Mouse (Mus musculus): ENCODE measurements around the gene Mmrn2. TPM values are rescaled to one million over a fixed set of nuclear protein-coding genes. Genes with fewer than 3 reads are reported as not detected.

Gene Mmrn2
- polyA plus RNA-seq, 1 experiment from 2014 or later: 8.2 TPM

GRCm38 (mm10) chr14:34429069-34429468 lies 53.8 kb downstream of the Mmrn2 start:
- Histone ChIP-seq H3K4me1 (ENCODE audit: control insufficient read depth, insufficient read depth, low read length) (no peaks in the 10 kb centered on the region), H3K4me2 (ENCODE audit: low read depth, low read length) (no peak overlapping the region), H3K27ac (replicated peaks; ENCODE audit: low read depth, low read length) (no peak overlapping the region), H3K36me3 (ENCODE audit: control insufficient read depth, insufficient read depth, low read length) (peaks cover 81% of the 10 kb centered on the region), H3K4me3 (ENCODE audit: low read depth, low read length) (no peak overlapping the region), H3K27me3 (replicated peaks; ENCODE audit: control insufficient read depth, insufficient read depth, low read length) (no peaks in the 10 kb centered on the region), H3K9me3 (ENCODE audit: control insufficient read depth, low read length) (no peaks in the 10 kb centered on the region), H3K9ac (ENCODE audit: low read depth, low read length) (no peak overlapping the region)
- WGBS: 78% methylated on average over 1 of the region's 1 CpGs
- DNase-seq (ENCODE audit: low spot score): no peak
- no peak for ATAC-seq (ENCODE audit: low read depth)

- ATAC-seq (ENCODE audit: low read depth): no peak
- 86% methylated on average over 3 of the region's 3 CpGs for WGBS
- peaks cover 60% of the 10 kb centered on the region for H3K36me3 ChIP-seq (ENCODE audit: control insufficient read depth, insufficient read depth, low read length)
Observed at GRCm38 (mm10) chr14:34440526-34441066, 65.3 kb downstream of the Mmrn2 start.

GRCm38 (mm10) chr14:34442531-34442930 lies 67.3 kb downstream of the Mmrn2 start:
- Histone ChIP-seq H3K27ac (replicated peaks; ENCODE audit: low read depth, low read length) (peak overlapping the region; percentile 39; the same call in 1 of the 2 replicates), H3K4me3 (ENCODE audit: low read depth, low read length) (no peak overlapping the region), H3K36me3 (ENCODE audit: control insufficient read depth, insufficient read depth, low read length) (peaks cover 62% of the 10 kb centered on the region), H3K4me2 (ENCODE audit: low read depth, low read length) (no peak overlapping the region), H3K27me3 (replicated peaks; ENCODE audit: control insufficient read depth, insufficient read depth, low read length) (no peaks in the 10 kb centered on the region), H3K9me3 (ENCODE audit: control insufficient read depth, low read length) (no peaks in the 10 kb centered on the region), H3K9ac (ENCODE audit: low read depth, low read length) (no peak overlapping the region), H3K4me1 (ENCODE audit: control insufficient read depth, insufficient read depth, low read length) (no peaks in the 10 kb centered on the region; the same call in 1 of the 2 replicates)
- ATAC-seq (ENCODE audit: low read depth) (peak; percentile 71; the same call in 1 of the 2 replicates), DNase-seq (ENCODE audit: low spot score) (peak; percentile 72)
- 56% methylated on average over 4 of the region's 4 CpGs for WGBS

More at GRCm38 (mm10) chr14:34440526-34441066, 65.3 kb downstream of the Mmrn2 start:
- DNase-seq (ENCODE audit: low spot score): no peak
- Histone ChIP-seq H3K4me1 (ENCODE audit: control insufficient read depth, insufficient read depth, low read length) (no peaks in the 10 kb centered on the region; the same call in 1 of the 2 replicates), H3K9me3 (ENCODE audit: control insufficient read depth, low read length) (no peaks in the 10 kb centered on the region), H3K4me2 (ENCODE audit: low read depth, low read length) (no peak overlapping the region), H3K9ac (ENCODE audit: low read depth, low read length) (no peak overlapping the region), H3K27ac (replicated peaks; ENCODE audit: low read depth, low read length) (no peak overlapping the region), H3K27me3 (replicated peaks; ENCODE audit: control insufficient read depth, insufficient read depth, low read length) (no peaks in the 10 kb centered on the region), H3K4me3 (ENCODE audit: low read depth, low read length) (no peak overlapping the region)

GRCm38 (mm10) chr14:34444368-34444767 lies 69.1 kb downstream of the Mmrn2 start:
- WGBS: 84% methylated on average over 5 of the region's 5 CpGs
- no peaks in the 10 kb centered on the region for H3K27me3 ChIP-seq (replicated peaks; ENCODE audit: control insufficient read depth, insufficient read depth, low read length)
- H3K9ac ChIP-seq (ENCODE audit: low read depth, low read length): no peak overlapping the region
- H3K9me3 ChIP-seq (ENCODE audit: control insufficient read depth, low read length): no peaks in the 10 kb centered on the region
- no peak for DNase-seq (ENCODE audit: low spot score)
- no peak for ATAC-seq (ENCODE audit: low read depth)
- no peak overlapping the region for H3K27ac ChIP-seq (replicated peaks; ENCODE audit: low read depth, low read length)
- H3K4me2 ChIP-seq (ENCODE audit: low read depth, low read length): no peak overlapping the region
- peaks cover 55% of the 10 kb centered on the region for H3K36me3 ChIP-seq (ENCODE audit: control insufficient read depth, insufficient read depth, low read length)
- H3K4me1 ChIP-seq (ENCODE audit: control insufficient read depth, insufficient read depth, low read length): no peaks in the 10 kb centered on the region; the same call in 1 of the 2 replicates
- no peak overlapping the region for H3K4me3 ChIP-seq (ENCODE audit: low read depth, low read length)

GRCm38 (mm10) chr14:34444924-34445323 lies 69.7 kb downstream of the Mmrn2 start:
- ATAC-seq (ENCODE audit: low read depth) (no peak), DNase-seq (ENCODE audit: low spot score) (no peak)
- H3K27me3 ChIP-seq (replicated peaks; ENCODE audit: control insufficient read depth, insufficient read depth, low read length): no peaks in the 10 kb centered on the region
- H3K4me3 ChIP-seq (ENCODE audit: low read depth, low read length): no peak overlapping the region
- H3K4me1 ChIP-seq (ENCODE audit: control insufficient read depth, insufficient read depth, low read length): peaks cover 4% of the 10 kb centered on the region; the same call in 1 of the 2 replicates
- 0 out of 2 replicates have a peak overlapping the region, but pooled peaks have one; percentile 5 for H3K27ac ChIP-seq (replicated peaks; ENCODE audit: low read depth, low read length)
- no peak overlapping the region for H3K9ac ChIP-seq (ENCODE audit: low read depth, low read length)
- H3K4me2 ChIP-seq (ENCODE audit: low read depth, low read length): no peak overlapping the region
- no peaks in the 10 kb centered on the region for H3K9me3 ChIP-seq (ENCODE audit: control insufficient read depth, low read length)
- H3K36me3 ChIP-seq (ENCODE audit: control insufficient read depth, insufficient read depth, low read length): peaks cover 57% of the 10 kb centered on the region

- Histone ChIP-seq H3K4me1 (ENCODE audit: control insufficient read depth, insufficient read depth, low read length) (peaks cover 5% of the 10 kb centered on the region; the same call in 1 of the 2 replicates), H3K27me3 (replicated peaks; ENCODE audit: control insufficient read depth, insufficient read depth, low read length) (no peaks in the 10 kb centered on the region), H3K4me2 (ENCODE audit: low read depth, low read length) (no peak overlapping the region), H3K4me3 (ENCODE audit: low read depth, low read length) (no peak overlapping the region), H3K9ac (ENCODE audit: low read depth, low read length) (no peak overlapping the region), H3K9me3 (ENCODE audit: control insufficient read depth, low read length) (no peaks in the 10 kb centered on the region), H3K36me3 (ENCODE audit: control insufficient read depth, insufficient read depth, low read length) (peaks cover 55% of the 10 kb centered on the region), H3K27ac (replicated peaks; ENCODE audit: low read depth, low read length) (no peak overlapping the region)
- ATAC-seq (ENCODE audit: low read depth) (no peak), DNase-seq (ENCODE audit: low spot score) (no peak)
- WGBS: 61% methylated on average over 3 of the region's 3 CpGs
Observed at GRCm38 (mm10) chr14:34445348-34445747, 70.1 kb downstream of the Mmrn2 start.

GRCm38 (mm10) chr14:34446624-34447023 lies 71.4 kb downstream of the Mmrn2 start:
- 96% methylated on average over 6 of the region's 6 CpGs for WGBS
- Histone ChIP-seq H3K4me2 (ENCODE audit: low read depth, low read length) (no peak overlapping the region), H3K27me3 (replicated peaks; ENCODE audit: control insufficient read depth, insufficient read depth, low read length) (no peaks in the 10 kb centered on the region), H3K4me1 (ENCODE audit: control insufficient read depth, insufficient read depth, low read length) (peaks cover 5% of the 10 kb centered on the region; the same call in 1 of the 2 replicates), H3K9ac (ENCODE audit: low read depth, low read length) (no peak overlapping the region), H3K9me3 (ENCODE audit: control insufficient read depth, low read length) (no peaks in the 10 kb centered on the region), H3K4me3 (ENCODE audit: low read depth, low read length) (no peak overlapping the region), H3K36me3 (ENCODE audit: control insufficient read depth, insufficient read depth, low read length) (peaks cover 48% of the 10 kb centered on the region), H3K27ac (replicated peaks; ENCODE audit: low read depth, low read length) (no peak overlapping the region)
- ATAC-seq (ENCODE audit: low read depth) (no peak), DNase-seq (ENCODE audit: low spot score) (no peak)

GRCm38 (mm10) chr14:34447659-34448058 lies 72.4 kb downstream of the Mmrn2 start:
- Histone ChIP-seq H3K27me3 (replicated peaks; ENCODE audit: control insufficient read depth, insufficient read depth, low read length) (no peaks in the 10 kb centered on the region), H3K9ac (ENCODE audit: low read depth, low read length) (no peak overlapping the region), H3K27ac (replicated peaks; ENCODE audit: low read depth, low read length) (no peak overlapping the region), H3K9me3 (ENCODE audit: control insufficient read depth, low read length) (no peaks in the 10 kb centered on the region), H3K4me2 (ENCODE audit: low read depth, low read length) (no peak overlapping the region), H3K4me3 (ENCODE audit: low read depth, low read length) (no peak overlapping the region), H3K4me1 (ENCODE audit: control insufficient read depth, insufficient read depth, low read length) (peaks cover 5% of the 10 kb centered on the region; the same call in 1 of the 2 replicates), H3K36me3 (ENCODE audit: control insufficient read depth, insufficient read depth, low read length) (peaks cover 41% of the 10 kb centered on the region)
- 71% methylated on average over 4 of the region's 4 CpGs for WGBS
- ATAC-seq (ENCODE audit: low read depth): 0 out of 2 replicates have a peak, but pooled peaks have one; percentile 57
- DNase-seq (ENCODE audit: low spot score): no peak

GRCm38 (mm10) chr14:34448398-34448797 lies 73.1 kb downstream of the Mmrn2 start:
- no peak for ATAC-seq (ENCODE audit: low read depth)
- H3K9ac ChIP-seq (ENCODE audit: low read depth, low read length): no peak overlapping the region
- 0 out of 2 replicates have a peak overlapping the region, but pooled peaks have one; percentile 44 for H3K27ac ChIP-seq (replicated peaks; ENCODE audit: low read depth, low read length)
- no peak overlapping the region for H3K4me3 ChIP-seq (ENCODE audit: low read depth, low read length)
- H3K36me3 ChIP-seq (ENCODE audit: control insufficient read depth, insufficient read depth, low read length): peaks cover 33% of the 10 kb centered on the region
- H3K4me2 ChIP-seq (ENCODE audit: low read depth, low read length): no peak overlapping the region
- DNase-seq (ENCODE audit: low spot score): no peak
- H3K27me3 ChIP-seq (replicated peaks; ENCODE audit: control insufficient read depth, insufficient read depth, low read length): no peaks in the 10 kb centered on the region
- peaks cover 5% of the 10 kb centered on the region; the same call in 1 of the 2 replicates for H3K4me1 ChIP-seq (ENCODE audit: control insufficient read depth, insufficient read depth, low read length)
- H3K9me3 ChIP-seq (ENCODE audit: control insufficient read depth, low read length): no peaks in the 10 kb centered on the region
